Mouse (Mus musculus): ENCODE results near the gene Ubl7. TPM values are rescaled to one million over a fixed set of nuclear protein-coding genes. Genes with fewer than 3 reads are reported as not detected.
A peak's percentile ranks its signal among the peaks of the same experiment; 100 is the strongest.
"Not testable (repeated sequence)": the region's sequence is repeated elsewhere in the genome, so short reads cannot be mapped to it uniquely, and the experiment has no call there.

The Ubl7 gene
- total RNA-seq (2022): 10 to 100 TPM; 72.5 to 82.8 (median 80.1) TPM

DNA sequence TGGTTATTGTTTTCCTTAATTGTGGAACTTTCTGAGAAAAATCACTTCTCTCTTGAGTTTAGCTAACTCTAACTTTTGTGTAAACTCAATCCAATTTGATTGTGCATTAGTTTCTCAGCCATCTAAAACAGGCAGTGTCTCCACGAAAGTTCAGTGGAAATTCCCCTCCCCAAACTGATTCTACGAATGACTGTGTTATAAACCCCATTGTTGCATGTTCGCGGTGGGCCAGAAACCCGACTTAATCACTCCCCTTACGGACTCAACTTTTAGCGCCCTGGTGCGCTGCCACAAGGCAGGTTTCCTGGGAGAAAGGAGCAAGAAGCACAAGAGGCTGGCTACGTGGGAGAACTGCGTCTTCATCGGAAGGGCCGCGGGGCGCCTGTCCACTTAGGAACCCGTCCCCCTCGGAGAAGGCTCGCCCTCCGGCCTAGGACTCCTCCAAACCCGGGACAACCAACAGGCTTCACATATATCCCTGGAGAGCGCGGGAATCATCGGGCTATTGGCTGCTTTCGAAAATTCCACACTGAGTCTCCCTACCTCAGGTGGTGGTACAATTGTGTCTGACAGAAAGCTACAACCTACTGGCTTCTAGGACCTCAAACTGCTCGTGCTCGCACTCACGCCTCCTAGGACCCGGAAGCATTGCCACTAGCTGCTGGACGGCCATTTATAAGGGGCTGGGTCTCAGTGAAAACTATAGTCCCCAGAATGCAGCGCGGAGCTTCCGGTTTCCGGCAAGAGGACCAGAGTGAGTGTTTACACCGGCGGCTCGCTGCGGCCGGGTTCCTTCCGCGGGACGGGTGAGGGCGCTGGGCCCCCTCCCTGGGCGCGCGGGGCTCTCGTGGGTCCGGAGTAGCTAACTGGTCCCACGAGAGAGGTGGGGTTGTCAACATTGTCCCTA lies at the start of gene Ubl7:
Gene Ubl7 (plus strand): TSS at position 726 of the 907 bp plus-strand sequence.
- DNase-seq (ENCODE audit: low spot score): peak; percentile 96

- peak; percentile 41 for DNase-seq (ENCODE audit: low spot score)
Measured at GRCm38 (mm10) chr9:57861951-57862471, 48.8 kb upstream of the Ubl7 start.

DNA sequence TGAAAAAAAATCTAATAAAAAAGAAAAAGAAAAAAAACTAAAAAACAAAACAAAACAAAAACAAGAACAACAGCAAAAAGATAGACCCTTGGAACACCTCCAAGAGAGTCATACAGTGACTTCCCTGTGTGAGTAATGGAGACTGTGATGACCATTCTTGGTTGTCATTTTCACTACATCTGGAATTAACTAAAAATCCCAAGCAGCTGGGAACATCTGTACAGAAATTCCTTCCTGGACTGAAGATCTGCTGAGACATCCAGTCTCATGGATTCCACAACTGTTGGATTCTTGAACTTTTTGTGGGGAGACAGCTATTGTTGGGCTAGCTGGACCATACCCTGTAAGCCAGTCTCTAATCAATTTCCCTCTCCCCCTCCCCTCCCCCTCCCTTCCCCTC lies 46.4 kb upstream of the Ubl7 start:
- DNase-seq (ENCODE audit: low spot score): peak; percentile 57

- DNase-seq (ENCODE audit: low spot score): no peak
Measured at GRCm38 (mm10) chr9:57866530-57866929, 44.2 kb upstream of the Ubl7 start.

DNA sequence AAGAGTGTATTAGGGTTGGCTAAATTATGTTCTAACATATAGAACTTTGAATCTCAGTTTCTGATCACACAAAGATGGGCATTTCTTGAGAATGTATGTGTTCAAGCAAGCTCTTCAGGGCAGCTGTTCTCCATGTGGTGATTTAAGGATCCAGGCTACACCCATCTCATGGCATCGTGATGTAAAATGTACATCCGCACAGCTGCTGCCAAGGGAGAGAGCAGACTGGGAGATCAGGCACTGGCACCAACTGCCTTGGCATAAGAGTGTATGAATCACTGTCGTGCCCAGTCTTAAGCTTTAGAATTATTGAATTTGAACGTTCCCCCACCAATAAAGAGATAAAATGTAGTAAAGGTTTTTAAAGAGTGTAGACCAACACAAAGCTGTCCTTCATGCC lies 43.5 kb upstream of the Ubl7 start:
- no peak for DNase-seq (ENCODE audit: low spot score)

DNA sequence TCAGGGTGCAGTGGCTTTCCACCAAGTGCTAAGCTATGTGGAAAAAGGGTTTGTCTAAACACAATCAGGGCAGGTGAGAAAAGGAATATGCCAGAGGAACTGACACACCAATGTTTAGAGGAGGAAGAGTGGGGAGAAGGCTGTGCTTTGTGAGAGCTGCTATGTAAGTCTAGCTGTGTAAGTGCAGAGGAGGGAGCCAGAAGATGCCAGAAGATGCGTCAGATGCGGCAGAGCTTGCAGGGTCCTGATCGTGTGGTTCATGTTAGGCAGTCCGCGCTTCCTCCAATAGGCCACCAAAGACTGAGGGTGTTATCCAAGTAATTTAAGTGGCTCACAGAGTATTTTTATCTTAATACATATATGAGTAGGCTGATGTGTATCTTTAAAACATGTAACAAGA lies 42.9 kb upstream of the Ubl7 start:
- no peak for DNase-seq (ENCODE audit: low spot score)

DNA sequence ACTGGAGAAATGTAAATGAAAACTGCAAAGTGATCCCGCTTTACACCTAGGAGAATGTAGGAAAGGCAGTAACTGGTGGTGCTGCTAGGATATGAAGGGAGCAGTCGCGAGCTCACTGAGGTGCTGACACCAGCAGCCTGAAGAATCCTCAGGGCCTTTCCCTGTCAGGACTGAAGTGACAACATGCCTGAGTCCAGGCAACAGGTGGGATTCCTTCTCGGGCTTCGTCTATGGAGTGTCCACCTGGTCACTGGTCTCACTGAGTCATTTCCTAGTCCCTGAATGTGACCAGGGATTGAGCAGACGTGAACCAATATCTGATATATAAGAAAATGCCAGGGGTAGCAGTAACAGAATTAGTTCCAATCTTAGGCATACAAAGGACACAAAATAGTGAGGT lies 42.0 kb upstream of the Ubl7 start:
- no peak for DNase-seq (ENCODE audit: low spot score)

DNA sequence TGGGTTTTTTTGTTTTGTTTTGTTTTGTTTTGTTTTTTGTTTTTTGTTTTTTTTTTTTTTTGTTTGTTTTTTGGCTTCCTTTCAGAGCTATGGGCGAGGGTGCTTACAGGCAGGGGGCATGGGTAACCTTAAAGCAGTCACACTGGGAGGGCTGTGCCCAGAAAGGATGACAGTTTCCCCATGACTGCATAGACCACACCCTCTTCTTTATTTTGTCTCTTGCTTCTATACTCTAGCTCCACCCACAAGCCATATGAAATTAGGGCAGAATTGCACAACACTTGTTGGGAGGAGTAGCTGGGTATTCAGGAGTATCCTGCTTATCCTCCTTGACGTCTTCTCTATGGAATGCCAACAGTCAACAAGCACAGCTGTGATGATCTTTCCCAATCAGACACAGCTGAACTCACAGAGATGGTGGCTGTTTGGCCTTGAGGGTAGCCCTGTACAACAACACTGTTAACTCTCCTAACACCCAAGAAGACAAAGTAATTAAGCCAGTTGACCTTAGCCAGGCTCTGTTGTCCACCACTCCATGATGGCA lies 40.4 kb upstream of the Ubl7 start:
- no peak for DNase-seq (ENCODE audit: low spot score)

- no peak for DNase-seq (ENCODE audit: low spot score)
Measured at GRCm38 (mm10) chr9:57874134-57874533, 36.6 kb upstream of the Ubl7 start.

GRCm38 (mm10) chr9:57874994-57875393 lies 35.8 kb upstream of the Ubl7 start:
- DNase-seq (ENCODE audit: low spot score): no peak

DNA sequence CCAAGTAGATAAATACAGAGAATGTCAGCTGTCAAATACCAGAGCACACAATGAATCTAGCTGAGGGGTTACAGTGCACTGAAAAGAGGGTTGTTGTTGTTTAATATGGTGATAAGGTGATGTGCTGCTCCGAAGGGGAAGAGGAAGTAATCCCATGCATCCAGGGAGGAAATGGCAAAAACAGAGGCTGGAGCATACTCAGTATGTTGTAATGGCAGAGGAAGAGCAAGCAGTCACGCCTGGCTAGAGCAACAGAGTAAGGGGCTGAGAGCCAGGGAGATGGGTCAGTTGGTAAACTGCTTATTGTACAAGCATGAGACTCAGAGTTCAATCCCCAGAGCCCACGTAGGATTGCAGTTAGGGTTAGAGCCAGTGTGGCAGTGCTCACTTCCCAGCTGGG lies 31.6 kb upstream of the Ubl7 start:
- DNase-seq (ENCODE audit: low spot score): no peak

DNA sequence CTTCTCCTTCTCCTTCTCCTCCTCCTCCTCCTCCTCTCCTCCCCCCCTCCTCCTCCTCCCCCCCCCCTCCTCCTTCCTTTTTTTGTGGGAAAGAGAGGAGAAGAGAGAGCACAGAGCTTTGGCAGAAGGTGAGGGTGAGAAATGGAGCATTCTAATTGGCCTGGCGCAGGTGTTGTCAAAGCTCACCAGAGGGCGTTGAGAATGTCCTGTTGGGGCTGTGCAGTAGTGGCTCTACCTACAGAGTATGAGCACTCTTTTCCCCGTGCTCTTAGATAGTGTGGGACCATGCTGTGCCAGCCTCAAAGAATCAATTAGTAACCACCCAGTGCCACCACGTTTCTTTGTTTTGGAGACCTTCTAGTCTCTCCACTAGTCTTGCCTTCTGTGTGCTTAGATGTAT lies 30.5 kb upstream of the Ubl7 start:
- no peak for DNase-seq (ENCODE audit: low spot score)

- DNase-seq (ENCODE audit: low spot score): not testable (repeated sequence)
Measured at GRCm38 (mm10) chr9:57881781-57882180, 29.0 kb upstream of the Ubl7 start.

DNA sequence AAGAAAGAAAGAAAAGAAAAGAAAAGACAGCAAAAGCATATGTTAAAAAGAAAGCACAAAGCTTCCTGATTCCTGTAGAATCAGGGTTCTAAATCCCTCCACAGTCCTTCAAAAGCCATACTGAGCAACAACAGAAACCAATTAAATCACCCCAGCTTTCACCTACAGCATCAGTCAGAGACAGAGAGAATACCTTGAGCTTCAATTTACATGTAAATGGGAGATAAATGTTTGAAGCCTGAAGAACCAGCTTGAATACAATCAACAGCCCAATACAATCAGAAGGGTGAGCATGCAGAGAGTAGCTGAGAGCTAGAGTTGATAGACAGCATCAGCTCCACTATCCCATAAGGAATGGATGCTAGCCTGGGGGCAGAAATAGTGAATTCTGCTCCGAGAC lies 27.4 kb upstream of the Ubl7 start:
- no peak for DNase-seq (ENCODE audit: low spot score)

DNA sequence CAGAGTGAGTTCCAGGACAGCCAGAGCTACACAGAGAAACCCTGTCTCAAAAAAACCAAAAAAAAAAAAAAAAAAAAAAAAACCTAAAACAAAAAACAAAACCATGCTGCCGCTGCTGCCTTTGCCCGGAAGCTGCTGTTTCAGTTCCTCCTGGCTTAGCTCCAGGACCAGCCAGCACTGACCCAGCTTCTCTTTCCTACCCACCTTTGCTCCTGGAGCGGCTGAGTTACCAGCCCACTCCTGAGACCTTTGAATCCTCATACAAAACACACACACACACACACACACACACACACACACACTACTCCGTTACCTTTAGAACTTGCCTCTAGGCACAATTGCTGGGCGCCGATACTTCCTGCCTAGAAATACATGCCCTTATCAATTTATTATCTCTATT lies 22.7 kb upstream of the Ubl7 start:
- DNase-seq (ENCODE audit: low spot score): no peak

DNA sequence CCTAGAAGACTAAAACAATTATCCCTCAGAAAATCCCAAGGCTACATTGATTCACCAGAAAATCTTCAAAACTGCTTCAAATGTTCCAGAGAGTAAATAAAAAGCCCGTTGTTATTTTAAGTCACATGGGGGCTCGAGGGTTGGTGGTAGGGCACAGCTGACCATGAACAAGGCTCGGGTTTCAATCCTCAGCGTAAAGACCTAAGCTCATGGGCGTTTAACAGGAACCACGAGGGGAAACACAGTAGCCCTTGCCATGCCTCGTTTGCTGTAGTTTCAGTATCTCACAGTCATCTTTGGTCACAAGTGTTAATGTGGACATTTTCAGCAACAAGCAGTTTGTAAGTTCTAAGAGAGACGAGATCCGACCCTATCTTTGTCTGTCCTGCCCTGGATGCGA lies 10.3 kb upstream of the Ubl7 start:
- DNase-seq (ENCODE audit: low spot score): no peak

DNA sequence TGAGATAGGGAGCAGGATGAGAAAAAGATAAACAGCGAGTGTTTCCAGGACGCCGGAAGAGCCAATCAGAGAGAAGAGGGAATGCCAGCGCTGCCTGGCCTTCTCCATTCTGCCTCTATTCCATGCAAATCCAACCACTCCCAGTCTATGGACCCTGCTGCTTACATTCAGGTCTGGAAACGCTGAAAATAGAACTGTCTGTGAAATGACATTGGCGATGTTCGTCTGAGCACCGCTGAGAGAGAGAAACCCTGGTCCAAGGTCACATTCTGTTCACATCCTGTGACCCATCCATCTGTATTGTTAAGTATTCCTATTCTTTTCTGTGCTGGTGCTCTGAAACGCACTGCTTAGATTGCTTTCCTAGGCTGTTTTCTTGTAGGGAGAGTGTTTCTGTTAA lies 9.6 kb upstream of the Ubl7 start:
- DNase-seq (ENCODE audit: low spot score): no peak

- no peak for DNase-seq (ENCODE audit: low spot score)
Measured at GRCm38 (mm10) chr9:57901601-57902000, 9.2 kb upstream of the Ubl7 start.

- DNase-seq (ENCODE audit: low spot score): no peak
Measured at GRCm38 (mm10) chr9:57902132-57902531, 8.6 kb upstream of the Ubl7 start.

- no peak for DNase-seq (ENCODE audit: low spot score)
Measured at GRCm38 (mm10) chr9:57903589-57904249, 7.1 kb upstream of the Ubl7 start.

GRCm38 (mm10) chr9:57904250-57904644 lies 6.5 kb upstream of the Ubl7 start:
- no peak for DNase-seq (ENCODE audit: low spot score)

DNA sequence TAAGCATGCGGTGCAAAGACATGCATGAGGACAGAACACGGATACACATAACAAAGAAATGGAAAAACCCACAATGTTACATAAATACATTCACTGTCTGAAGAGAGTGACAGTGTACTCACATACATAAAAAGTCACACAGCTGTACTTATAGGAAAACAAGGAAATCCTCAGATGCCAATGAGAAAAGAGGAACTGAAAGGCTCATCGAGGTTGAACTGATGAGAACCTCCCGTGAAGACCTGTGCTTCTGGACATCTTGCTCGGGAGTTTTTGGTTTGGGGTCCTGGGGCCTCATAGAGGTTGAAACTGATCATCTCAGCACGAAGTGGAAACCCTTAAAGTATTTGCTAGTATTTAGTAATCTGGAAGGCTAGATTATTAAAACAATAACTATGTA lies 3.6 kb upstream of the Ubl7 start:
- DNase-seq (ENCODE audit: low spot score): no peak

DNA sequence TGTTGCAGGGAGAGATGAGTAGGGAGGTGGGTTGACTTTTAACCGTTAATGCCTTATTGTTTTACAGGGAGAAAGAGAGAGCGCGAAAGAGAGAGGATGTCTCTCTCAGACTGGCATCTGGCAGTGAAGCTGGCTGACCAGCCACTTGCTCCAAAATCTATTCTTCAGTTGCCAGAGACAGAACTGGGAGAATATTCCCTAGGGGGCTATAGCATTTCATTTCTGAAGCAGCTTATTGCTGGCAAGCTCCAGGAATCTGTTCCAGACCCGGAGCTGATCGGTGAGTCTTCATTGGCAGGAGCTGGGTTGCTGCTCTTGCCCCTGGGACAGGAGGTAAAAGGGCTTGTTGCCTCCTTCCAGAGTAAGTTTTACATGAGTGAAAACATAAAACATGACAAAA lies 1.8 kb downstream of the Ubl7 start:
- DNase-seq (ENCODE audit: low spot score): no peak
